Mouse (Mus musculus): ENCODE data around the gene Tnfrsf9.

Tnfrsf9 gene

DNA sequence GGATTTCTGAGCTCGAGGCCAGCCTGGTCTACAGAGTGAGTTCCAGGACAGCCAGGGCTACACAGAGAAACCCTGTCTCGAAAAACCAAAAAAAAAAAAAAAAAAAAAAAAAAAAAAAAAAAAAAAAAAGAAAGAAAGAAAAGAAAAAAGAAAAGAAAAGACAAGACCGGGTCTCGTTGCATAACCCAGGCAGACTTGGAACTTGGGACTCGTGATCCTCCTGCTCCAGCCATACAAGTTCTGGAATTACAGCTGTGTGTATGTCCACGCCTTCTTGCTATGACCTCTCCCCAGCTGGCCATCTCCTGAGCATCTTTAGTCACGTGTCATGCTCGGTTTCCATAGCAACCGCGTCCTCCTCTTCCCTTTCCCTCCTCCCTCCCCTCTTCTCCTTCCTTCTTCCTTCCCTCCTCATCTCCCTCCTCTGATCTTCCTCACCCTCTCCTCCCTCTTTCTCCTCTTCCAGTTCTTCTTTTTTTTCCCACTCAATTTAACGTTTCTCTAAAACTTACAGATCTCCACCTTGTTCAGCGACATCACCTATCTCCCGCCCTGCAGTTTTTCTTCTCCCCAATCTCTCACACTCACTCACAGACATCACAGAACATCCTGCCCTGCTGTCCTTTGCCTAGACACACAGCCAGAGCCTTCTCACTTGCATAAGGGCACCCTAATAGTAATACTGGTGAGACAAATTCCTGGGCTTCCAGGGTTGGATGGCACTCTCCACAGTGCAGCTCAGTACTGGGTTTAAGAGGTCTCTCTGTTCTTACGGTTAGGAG lies 12.8 kb downstream of the Tnfrsf9 start:
- no peak for DNase-seq (ENCODE audit: low spot score in 2 of 2)

DNA sequence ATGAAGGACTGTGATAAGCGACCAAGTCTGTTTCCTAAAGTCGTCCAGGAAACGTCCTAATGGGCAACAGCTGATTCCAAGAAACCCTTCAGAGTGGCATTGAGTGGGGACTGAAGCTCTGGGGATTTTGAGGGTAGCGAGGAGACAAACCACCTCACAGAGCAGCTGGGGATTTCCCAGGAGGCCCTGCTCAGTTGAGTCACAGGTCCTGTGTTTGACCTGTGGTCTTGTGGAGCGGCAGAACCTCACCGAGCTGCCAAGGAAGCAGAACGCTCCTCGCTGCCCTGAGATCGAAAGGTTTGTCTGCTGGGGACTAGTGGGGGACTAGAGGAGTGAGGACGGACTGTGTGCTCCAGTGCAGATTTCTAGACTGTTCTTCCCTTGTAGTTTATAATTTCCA lies 13.4 kb downstream of the Tnfrsf9 start:
- no peak for DNase-seq (ENCODE audit: low spot score in 2 of 2)

DNA sequence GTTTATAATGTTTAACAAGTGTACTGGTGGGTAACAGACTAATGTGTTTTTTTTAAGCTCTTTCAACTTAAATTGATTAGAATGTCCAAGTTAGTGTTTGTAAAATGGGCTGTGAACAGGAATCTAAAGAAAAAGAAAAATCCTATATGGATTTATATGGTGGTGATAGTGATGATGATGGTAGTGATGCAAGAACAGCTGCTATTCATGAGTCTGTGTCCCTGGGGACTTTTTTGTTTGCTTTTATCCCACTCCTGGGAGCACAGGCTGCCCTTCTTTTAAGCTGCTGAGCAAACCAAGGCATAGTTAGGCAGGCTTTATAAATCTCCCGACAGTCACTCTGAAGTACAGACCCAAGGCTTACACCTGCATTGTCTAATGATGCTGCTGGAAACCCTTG lies 19.1 kb downstream of the Tnfrsf9 start:
- DNase-seq (ENCODE audit: low spot score in 2 of 2) = no peak

DNA sequence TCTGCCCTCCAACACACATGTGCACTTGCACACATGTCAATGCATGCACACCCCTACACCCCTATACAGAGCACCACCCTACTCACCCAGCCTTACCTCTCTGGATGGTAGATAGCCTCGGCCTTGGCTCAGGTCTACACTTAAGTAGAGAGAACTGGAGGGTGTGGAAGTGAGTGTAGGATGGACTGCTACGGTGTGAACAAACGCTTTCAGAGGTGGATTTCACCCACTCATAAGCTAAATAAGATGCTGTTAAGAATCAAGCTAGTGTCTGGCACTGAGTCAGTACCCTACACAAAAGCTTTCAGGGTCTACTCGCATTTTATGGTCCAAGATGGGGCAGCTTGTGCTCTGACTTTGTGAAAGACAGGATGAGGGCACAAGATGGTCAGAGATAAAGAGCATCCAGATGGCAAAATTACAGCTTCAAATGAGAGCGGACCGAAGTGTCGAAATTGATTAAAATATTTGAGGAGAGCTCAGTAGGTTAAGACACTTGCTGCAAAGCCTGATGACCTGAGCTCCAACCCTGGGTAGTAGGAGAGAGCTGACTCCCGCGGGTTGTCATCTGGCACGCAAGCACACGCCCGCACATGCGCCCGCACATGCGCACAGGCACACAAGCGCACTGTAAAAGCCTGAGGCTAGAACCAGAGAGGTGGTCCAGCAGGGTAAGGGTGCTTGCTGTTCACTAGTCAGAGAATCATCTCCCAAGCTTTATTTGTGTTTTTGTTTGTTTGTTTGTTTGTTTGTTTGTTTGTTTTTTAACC lies 23.1 kb downstream of the Tnfrsf9 start:
- DNase-seq (ENCODE audit: low spot score in 2 of 2) = peak; percentile 35 to 58

DNA sequence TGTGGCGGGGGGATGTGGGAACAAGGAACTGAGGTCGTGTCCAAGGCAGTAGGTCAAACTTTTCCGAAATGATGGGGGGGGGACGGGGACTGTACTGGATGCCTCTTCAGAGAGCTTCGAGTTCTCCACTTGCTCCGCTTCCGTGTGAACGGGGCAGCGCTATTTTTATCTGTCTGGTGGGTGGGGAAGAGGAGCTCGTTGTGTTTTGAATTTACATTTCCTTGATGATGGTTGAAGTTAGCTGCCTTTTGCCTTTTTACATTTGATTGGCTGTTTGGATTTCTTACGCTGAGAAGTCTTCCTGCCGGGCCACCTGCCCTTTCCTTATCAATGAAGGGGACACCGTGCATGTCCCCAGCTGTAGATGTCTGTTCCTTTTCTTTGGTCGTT lies 23.7 kb downstream of the Tnfrsf9 start:
- DNase-seq (ENCODE audit: low spot score in 2 of 2) = no peak

DNA sequence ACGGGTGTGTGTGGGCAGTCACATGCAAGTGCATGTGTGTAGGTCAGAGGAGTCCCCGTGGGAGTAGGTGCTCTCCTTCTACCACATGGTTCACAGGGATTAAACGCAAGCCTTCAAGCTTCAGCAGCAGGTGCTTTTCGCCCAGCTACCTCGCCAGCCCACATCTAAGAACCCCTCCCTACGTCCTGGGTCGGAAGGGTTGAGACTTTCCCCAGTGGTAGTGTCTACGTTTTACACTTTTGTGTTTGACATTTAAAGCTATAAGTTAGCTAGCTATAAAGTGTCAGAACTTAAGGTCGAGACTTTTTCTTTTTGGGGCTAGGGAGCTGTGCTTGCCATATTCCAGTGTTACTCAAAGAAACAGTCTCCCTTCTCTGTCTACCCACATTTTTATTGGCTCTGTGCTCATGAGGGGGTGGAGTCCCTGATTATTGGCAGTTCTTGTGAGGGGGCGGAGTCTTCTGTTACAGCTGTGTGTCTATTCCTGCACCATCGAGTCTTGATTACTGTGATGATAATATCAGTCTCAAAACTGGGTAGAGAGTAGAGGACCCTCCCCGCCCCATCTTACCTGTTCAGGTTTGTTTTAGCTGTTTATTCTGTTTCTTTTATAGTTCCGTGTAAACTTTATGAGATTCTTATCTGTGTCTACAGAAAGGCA lies 25.8 kb downstream of the Tnfrsf9 start:
- no peak for DNase-seq (ENCODE audit: low spot score in 2 of 2)

DNA sequence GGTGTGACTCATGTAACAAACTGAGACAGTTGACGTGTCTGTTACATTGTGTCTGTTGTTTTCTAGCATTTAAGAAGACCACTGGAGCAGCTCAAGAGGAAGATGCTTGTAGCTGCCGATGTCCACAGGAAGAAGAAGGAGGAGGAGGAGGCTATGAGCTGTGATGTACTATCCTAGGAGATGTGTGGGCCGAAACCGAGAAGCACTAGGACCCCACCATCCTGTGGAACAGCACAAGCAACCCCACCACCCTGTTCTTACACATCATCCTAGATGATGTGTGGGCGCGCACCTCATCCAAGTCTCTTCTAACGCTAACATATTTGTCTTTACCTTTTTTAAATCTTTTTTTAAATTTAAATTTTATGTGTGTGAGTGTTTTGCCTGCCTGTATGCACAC lies 30.3 kb downstream of the Tnfrsf9 start:
- DNase-seq (ENCODE audit: low spot score in 2 of 2) = no peak

DNA sequence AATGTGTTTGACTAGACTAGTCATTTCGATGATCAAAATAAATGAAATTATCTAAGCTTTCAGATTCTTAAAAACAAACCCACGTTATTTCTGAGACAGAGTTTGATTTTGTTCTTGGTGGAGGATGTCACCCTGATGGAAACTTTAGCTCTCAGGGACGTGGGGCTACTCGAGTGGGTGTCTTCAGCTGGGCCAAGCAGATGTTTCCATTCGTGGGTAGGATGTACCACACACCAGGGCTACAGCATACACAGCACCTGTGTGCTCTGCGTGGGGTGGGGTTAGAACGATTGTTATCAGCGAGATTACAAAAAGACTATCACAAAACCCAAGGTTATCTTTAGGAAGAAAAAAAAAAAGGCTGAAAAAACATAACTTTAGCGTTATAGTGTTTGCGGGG lies 36.6 kb downstream of the Tnfrsf9 start:
- no peak for DNase-seq (ENCODE audit: low spot score in 2 of 2)

DNA sequence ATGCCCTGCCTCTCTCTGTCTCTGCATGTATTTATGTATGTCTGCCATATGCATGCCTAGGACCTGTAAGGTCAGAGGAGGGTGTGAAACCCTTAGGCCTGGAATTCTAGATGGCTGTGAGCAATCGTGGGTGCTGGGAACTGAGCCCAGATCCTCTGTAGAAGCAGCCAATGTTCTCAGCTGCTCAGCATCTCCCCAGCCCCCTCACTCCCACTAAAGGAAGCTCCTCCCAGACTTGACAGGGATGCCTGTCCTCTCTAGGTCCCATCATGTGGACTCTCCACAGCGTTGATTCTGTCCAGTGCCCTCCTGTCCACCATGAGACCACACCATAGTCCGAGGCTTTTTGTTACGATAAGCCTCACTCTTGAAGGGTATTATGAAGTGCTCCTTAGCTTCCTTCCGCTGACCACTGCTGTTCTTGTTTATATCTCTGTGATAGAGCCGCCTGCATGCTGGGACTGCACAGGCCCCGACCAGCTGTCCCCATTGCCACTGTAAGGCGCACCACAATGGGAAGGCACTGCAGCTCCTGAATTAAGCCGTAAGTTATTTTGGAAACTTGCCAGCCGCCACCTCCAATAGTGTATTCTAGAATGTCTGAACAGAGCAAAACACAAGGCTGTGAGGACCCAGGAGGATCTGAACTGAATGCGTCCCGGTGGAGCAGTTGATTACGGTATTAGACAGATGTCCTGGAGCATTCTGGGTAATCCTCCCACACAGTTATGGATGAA lies 42.2 kb downstream of the Tnfrsf9 start:
- DNase-seq (ENCODE audit: low spot score in 2 of 2) = no peak

DNA sequence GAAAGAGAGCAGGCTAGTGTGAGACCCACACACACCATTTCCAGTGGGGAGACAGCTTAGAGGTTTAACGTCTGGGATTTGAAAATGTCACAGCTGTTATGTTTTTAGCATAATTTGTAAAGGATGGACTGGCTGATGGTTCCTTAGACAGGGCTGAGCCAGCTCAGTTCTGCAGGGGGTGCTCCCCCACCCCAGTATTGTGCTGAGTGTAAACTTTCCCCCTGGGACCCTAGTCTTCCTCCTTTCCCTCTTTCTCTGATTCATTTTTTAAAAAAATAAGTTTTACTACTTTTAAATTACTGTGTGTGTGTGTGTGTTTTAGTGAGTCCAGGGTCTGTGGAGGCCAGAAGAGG lies 42.7 kb downstream of the Tnfrsf9 start:
- no peak for DNase-seq (ENCODE audit: low spot score in 2 of 2)

DNA sequence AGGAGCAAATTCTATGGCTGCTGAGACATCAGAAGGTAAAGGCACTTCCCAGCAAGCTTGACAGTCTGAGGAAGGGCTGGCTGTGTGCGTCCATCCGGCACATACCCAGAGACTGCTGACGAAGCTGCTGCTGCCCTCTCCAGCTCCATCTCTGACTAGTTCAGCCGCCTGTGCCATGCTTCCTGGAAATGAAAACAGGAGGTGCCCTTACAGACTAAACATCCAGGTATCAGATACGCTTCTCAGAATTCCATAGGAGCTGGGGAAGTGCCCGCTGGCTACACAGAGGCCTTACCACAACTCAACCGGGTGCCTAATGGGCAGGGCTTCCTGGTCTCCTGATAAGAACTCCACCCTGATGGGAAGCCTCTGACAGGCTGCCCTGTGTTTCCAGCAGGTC lies 44.2 kb downstream of the Tnfrsf9 start:
- no peak for DNase-seq (ENCODE audit: low spot score in 2 of 2)

DNA sequence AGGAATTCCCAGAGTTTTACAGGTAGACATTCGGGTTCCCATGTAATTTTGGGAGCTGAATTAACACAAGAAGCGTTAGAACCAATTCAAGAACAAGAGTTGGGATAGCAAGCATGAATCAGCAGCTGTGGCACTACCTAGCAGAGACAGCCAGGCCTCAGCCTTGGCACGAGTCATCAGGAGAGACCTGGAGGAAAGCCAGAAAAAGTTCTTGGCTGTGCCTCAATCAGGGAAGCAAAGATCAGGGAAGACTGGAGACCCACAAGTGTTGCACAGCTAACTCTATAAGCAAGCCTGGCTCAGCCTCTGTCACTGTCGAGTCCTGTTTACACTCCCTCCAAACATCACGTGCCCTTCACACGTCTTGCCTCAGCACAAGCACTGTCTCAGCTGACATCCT lies 47.9 kb downstream of the Tnfrsf9 start:
- no peak for DNase-seq (ENCODE audit: low spot score in 2 of 2)

DNA sequence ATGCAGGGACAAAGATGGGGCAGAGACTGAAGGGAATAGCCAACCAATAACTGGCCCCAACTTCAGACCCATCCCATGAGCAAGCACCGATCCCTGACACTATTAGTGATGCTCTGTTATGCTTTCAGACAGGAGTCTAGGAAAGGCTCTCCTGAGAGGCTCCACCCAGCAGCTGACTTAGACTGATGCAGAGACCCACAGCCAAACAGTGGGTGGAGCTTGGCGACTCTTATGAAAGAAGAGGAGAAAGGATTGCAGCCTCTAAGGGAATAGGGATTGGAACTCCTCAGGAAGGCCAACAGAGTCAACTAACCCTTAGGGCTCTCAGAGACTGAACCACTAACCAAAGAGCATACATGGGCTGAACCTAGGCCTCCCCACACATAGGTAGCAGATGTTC lies 49.3 kb downstream of the Tnfrsf9 start:
- DNase-seq (ENCODE audit: low spot score in 2 of 2) = no peak

DNA sequence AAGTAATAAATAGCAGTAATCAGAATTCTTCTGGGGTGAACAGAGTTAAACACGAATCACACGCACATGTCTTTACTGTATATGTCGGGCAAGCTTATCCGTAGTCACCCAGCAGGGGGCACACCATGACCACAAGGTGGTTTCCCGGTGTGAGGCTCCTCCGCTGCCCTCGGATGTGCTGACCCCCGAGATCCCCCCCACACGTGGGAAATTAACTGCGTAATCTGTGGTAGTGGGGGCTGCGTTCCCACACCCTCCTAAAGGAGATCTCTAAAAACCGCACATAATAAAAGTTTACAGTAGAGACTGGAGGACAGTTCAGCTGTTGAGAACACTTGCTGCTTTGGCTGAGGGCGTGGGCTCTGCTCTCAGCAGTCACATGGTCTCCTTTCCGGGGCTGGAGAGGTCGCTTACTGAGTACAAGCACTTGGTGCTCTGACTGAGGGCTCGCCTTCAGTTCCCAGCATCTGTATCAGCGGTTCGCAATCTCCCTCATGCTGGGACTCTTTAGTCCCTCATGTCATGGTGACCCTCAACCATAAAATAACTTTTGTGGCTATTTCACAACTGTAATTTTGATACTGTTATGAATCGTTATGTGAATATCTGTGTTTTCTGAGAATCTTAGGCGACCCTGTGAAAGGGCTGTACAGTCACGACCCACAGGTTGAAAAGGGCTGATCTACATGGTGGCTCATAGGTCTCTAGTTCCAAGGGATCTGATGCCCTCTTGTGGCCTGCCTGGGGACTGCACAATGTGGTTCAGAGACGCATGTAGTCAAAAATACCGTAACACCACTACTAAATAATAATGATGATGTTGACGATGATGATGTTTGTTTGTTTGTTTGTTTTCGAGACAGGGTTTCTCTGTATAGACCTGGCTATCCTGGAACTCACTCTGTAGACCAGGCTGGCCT lies 50.5 kb downstream of the Tnfrsf9 start:
- DNase-seq (ENCODE audit: low spot score in 2 of 2) = peak; percentile 85 to 90

DNA sequence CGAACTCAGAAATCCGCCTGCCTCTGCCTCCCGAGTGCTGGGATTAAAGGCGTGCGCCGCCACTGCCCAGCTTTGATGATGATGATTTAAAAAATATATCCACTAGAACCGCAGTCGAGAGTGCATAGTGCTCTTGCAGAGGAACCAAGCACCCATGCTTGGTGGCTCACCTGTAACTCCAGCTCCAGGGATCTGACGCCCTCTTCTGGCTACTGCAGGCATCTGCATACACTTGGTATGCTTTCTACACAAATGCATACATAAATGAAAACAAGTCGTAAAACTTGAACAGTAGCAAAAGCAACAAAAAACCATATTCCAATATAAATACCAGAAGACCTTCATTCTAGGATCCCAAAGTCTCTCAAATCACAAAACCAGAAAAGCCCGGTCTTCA lies 51.2 kb downstream of the Tnfrsf9 start:
- DNase-seq (ENCODE audit: low spot score in 2 of 2) = no peak

DNA sequence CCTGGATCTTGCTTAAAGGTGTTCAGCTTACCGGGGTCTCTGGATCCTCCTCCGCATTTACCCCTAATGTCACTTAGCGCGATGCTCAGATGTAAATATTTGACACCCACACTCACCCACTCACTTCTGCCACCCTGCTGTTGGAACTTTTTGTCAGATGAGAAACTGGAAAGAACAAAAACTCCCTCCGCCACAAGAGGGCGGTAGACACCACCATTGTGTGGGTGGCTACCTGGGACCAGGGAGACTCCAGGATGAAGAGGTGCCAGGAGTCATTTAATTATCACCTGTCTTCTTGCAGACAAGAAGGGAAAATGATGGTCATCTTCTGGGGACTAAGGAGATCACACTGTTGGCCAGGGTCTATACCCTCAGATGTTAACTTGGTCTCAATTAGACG lies 52.2 kb downstream of the Tnfrsf9 start:
- DNase-seq (ENCODE audit: low spot score in 2 of 2) = peak; percentile 55 to 74

DNA sequence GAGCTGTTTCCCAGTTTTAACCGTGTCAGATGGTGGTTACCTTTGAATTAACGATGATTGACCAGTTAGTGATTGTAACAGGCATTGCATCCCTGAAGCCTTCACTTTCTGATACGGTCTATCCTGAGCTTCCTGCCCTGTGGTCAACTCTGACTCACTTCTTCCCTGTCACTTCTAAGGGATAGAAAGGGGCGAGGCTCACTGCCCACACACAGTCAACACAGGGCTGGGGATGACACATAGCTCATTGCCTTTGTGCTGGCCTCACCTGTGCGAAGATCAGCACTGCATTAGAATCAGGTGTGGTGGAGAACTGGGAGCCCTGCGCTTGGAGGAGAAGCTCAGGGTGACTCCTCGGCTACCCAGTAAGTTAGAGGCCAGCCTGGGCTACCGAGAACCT lies 54.6 kb downstream of the Tnfrsf9 start:
- no peak for DNase-seq (ENCODE audit: low spot score in 2 of 2)

DNA sequence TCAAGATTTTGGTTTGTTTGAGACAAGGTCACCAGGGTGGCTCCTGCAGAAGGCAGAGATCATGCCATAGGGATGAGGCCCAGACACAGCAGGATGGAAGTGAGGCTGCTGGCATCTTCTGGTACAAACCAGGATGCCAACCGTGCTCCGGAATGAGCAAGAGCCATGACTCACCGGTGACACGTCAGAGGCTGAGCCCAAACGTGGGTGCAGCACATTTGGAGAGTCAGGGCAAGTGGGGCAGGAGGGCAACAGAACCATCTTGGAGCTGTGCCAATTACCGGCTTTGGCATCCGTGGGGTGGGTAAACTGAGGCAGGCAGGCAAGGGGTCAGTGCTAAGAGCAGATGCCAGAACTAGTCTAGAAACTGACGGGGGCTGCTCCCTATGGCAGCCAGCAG lies 58.9 kb downstream of the Tnfrsf9 start:
- DNase-seq (ENCODE audit: low spot score in 2 of 2) = no peak

DNA sequence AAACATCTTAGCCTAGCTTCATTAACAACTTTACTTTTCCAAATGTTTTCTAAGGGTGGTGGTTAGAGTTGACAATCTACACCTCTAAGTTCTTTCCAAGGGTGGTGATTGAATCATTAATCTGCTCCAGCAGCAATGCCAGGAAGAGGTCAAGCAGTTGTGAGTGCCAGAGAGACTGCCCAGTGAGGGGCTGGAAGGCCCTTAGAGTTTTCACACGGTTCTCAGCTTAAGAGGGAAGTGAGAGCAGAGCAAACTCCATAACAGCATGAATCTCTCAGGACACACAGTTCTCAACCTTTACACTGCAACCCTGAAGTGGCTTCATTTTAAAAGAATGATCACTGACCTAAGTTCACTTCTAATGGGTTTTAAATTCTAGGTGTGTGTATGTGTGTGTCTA lies 60.8 kb downstream of the Tnfrsf9 start:
- DNase-seq (ENCODE audit: low spot score in 2 of 2) = no peak

DNA sequence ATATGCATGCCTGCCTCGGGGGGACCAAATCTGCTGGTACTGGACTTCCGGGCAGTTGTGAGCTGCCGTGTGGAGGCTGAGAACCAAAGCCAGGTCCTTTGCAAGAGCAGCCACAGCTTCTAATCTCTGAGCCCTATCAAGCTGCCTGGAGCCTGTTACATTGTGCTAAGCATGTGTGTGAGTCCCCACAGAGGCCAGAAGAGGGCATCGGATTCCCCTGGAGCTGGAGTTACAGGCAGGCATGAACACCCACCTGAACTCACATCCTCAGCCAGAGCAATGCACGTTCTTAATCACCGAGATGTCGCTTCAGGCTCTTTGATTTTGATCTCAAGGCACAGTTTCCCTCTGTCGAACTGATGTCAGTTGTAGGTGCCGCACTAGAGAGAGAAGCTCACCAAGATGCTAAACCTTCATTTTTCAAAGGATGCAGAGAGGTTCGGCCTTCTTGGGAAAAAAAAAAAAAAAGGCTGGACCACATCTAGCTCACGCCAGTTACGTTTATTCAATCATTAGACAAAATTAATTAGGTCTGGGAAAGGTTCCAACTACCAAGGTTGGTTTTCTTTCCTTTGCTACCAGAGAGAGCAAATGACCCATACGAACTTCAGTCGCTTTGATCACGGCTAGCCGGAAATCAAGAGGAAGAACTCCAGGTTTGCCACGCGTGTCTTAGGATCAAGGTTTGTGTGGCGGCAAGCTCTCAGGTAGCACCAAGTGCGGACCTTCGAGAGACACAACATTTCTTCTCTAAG lies 64.0 kb downstream of the Tnfrsf9 start:
- no peak for DNase-seq (ENCODE audit: low spot score in 2 of 2)

Measured in frontal cortex, postnatal 36 days (tissue).